Mouse (Mus musculus): Measurements from ENCODE around the gene Napb. TPM values are rescaled to one million over a fixed set of nuclear protein-coding genes. Genes with fewer than 3 reads are reported as not detected.
A peak's percentile ranks its signal among the peaks of the same experiment; 100 is the strongest.
"Not testable (repeated sequence)": the region's sequence is repeated elsewhere in the genome, so short reads cannot be mapped to it uniquely, and the experiment has no call there.

The Napb gene
- 0.62 TPM for polyA plus RNA-seq (2012; fragmentation: generic; extraction: Trizol)
- long read RNA-seq, experiment 1, full-length matches to known transcripts, result 1 of 3 reads
- long read RNA-seq, experiment 1, partial matches to known transcripts, result 0 of 3 reads
- long read RNA-seq, experiment 1, other reads (novel, unspliced or antisense), result 2 of 3 reads
- long read RNA-seq, experiment 2, full-length matches to known transcripts, result 6 of 9 reads
- long read RNA-seq, experiment 2, partial matches to known transcripts, result 0 of 9 reads
- long read RNA-seq, experiment 2, other reads (novel, unspliced or antisense), result 3 of 9 reads

DNA sequence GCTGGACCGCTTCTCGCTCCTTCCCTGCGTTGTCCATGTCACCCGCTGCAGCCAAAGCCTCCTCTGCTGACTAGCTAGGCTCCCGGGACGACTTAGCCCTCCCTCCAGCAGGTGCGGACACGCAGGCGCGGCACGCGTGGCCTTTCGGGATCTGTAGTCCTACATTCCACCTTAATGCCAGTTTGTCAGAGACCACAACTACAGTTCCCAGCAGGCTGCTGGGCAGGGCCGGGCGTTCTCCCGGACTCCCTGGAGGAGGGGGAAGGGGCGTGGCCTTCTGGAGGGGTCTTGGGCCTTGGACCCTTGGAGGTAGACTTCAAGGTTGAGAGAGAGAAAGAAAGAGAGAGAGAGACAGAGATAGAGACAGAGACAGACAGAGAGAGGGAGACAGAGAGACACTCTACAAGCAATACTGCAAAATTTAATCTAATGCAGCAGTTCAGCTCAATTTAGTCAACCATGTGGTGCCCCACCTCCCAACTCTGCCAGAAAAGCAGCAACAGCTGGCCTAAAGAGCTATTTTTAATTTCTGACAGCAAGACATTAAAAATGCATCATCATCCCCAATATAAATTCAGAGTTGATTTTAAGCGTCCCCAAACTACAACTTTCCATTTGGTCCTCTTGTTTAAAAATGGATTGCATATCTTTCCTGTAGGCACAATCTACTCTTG, at the start of gene Napb:
Gene Napb, minus strand, starts transcription at position 141 of the 674 bp plus-strand sequence.
- H3K27me3 ChIP-seq (ENCODE audit: control insufficient read depth, insufficient read depth, insufficient read length), result no peaks in the 10 kb centered on the region
- no peaks in the 10 kb centered on the region for H3K36me3 ChIP-seq (ENCODE audit: control insufficient read depth, insufficient read depth)
- no peaks in the 10 kb centered on the region for H3K79me2 ChIP-seq (ENCODE audit: control insufficient read depth, insufficient read depth)
- peak within 1 kb of the TSS; percentile 75 for H3ac ChIP-seq (ENCODE audit: control insufficient read depth, insufficient read length, low read depth)
- TF ChIP-seq CTCF (IDR thresholded peaks at IDR 0.05; ENCODE audit: control insufficient read depth, insufficient read depth, insufficient read length) (no peak), CEBPB (IDR thresholded peaks at IDR 0.05; ENCODE audit: low read depth) (no peak), USF1 (IDR thresholded peaks at IDR 0.05; ENCODE audit: low read depth) (no peak), MAX (IDR thresholded peaks at IDR 0.05) (no peak), MYOD1 (IDR thresholded peaks at IDR 0.05; ENCODE audit: control insufficient read depth, insufficient read length, low read depth) (peak; percentile 23)
- peak within 1 kb of the TSS; percentile 85 for H3K4me3 ChIP-seq (ENCODE audit: insufficient read depth, poor library complexity, severe bottlenecking)
- peaks cover 2% of the 10 kb centered on the region for H3K79me3 ChIP-seq (ENCODE audit: low read depth)

- Histone ChIP-seq H3ac (ENCODE audit: control insufficient read depth, insufficient read length, low read depth) (no peak within 1 kb of the TSS), H3K36me3 (ENCODE audit: control insufficient read depth, insufficient read depth) (no peaks in the 10 kb centered on the region), H3K4me3 (ENCODE audit: insufficient read depth, poor library complexity, severe bottlenecking) (no peak within 1 kb of the TSS), H3K79me2 (ENCODE audit: control insufficient read depth, insufficient read depth) (no peaks in the 10 kb centered on the region), H3K79me3 (ENCODE audit: low read depth) (no peaks in the 10 kb centered on the region), H3K27me3 (ENCODE audit: control insufficient read depth, insufficient read depth, insufficient read length) (no peaks in the 10 kb centered on the region)
- no peak for TF ChIP-seq MYOG (IDR thresholded peaks at IDR 0.05; ENCODE audit: control insufficient read depth, extremely low read depth, insufficient read length)
- no peak for TF ChIP-seq CTCF (IDR thresholded peaks at IDR 0.05; ENCODE audit: control insufficient read depth, insufficient read depth, insufficient read length)
- no peak for TF ChIP-seq CEBPB (IDR thresholded peaks at IDR 0.05; ENCODE audit: low read depth)
- TF ChIP-seq MYOD1 (IDR thresholded peaks at IDR 0.05; ENCODE audit: control insufficient read depth, insufficient read length, low read depth), result no peak
- TF ChIP-seq USF1 (IDR thresholded peaks at IDR 0.05; ENCODE audit: low read depth), result no peak
- no peak for TF ChIP-seq FOSL1 (IDR thresholded peaks at IDR 0.05; ENCODE audit: insufficient read depth, low read length, poor library complexity, severe bottlenecking)
Observed at GRCm38 (mm10) chr2:148781709-148782108, 49.4 kb upstream of the Napb start, which contains the start of gene 8030411F24Rik. Gene 8030411F24Rik, plus strand, starts transcription at chr2:148782009.

GRCm38 (mm10) chr2:148771397-148771796, 39.1 kb upstream of the Napb start, which contains the start of gene Cst11:
Gene Cst11, minus strand, starts transcription at chr2:148771497.
- H3K79me3 ChIP-seq (ENCODE audit: low read depth); H3K36me3 ChIP-seq (ENCODE audit: control insufficient read depth, insufficient read depth); H3ac ChIP-seq (ENCODE audit: control insufficient read depth, insufficient read length, low read depth); H3K4me3 ChIP-seq (ENCODE audit: insufficient read depth, poor library complexity, severe bottlenecking); H3K27me3 ChIP-seq (ENCODE audit: control insufficient read depth, insufficient read depth, insufficient read length); H3K79me2 ChIP-seq (ENCODE audit: control insufficient read depth, insufficient read depth): not testable (repeated sequence)

DNA sequence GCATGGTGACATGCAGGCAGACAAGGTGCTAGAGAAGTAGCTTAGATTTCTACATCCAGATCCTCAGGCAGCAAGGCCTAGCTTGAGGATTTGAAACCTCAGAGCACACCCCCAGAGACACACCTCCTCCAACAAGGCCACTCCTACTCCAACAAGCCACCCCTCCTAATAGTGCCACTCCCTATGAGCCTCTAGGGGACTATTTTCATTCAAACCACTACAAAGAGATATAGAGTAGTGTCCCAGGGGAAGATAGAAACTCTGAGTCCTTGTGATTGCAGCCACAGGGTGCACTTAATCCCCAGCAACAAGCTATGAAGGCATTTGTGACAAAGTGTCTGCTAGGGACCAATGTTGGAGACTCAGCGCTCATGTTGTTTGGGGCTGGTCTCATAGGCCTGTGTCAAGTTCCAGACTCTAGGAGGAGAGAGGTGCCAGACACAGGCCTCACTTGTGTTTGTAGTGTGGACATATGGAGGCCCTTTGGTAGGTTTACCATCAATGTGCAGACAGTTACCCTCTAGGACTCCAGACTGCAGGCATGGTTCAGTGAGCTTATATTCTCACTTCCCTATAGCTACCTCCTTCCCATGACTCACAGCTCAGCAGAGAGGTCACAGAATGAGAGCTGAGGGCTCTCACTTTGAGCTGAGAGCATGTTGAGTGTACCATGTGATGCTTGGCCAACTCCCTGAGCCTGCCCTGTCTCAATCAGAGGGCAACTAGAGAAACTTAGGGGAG, 31.6 kb upstream of the Napb start:
- Histone ChIP-seq H3K79me3 (ENCODE audit: low read depth) (no peaks in the 10 kb centered on the region), H3ac (ENCODE audit: control insufficient read depth, insufficient read length, low read depth) (no peak overlapping the region), H3K79me2 (ENCODE audit: control insufficient read depth, insufficient read depth) (no peaks in the 10 kb centered on the region), H3K4me3 (ENCODE audit: insufficient read depth, poor library complexity, severe bottlenecking) (no peak overlapping the region), H3K36me3 (ENCODE audit: control insufficient read depth, insufficient read depth) (no peaks in the 10 kb centered on the region), H3K27me3 (ENCODE audit: control insufficient read depth, insufficient read depth, insufficient read length) (no peaks in the 10 kb centered on the region)
- no peak for TF ChIP-seq USF1 (IDR thresholded peaks at IDR 0.05; ENCODE audit: low read depth)
- no peak for TF ChIP-seq MYOG (IDR thresholded peaks at IDR 0.05; ENCODE audit: control insufficient read depth, extremely low read depth, insufficient read length)
- no peak for TF ChIP-seq FOSL1 (IDR thresholded peaks at IDR 0.05; ENCODE audit: insufficient read depth, low read length, poor library complexity, severe bottlenecking)
- no peak for TF ChIP-seq CEBPB (IDR thresholded peaks at IDR 0.05; ENCODE audit: low read depth)
- TF ChIP-seq MAX (IDR thresholded peaks at IDR 0.05), result no peak
- no peak for TF ChIP-seq CTCF (IDR thresholded peaks at IDR 0.05; ENCODE audit: control insufficient read depth, insufficient read depth, insufficient read length)
- no peak for TF ChIP-seq MYOD1 (IDR thresholded peaks at IDR 0.05; ENCODE audit: control insufficient read depth, insufficient read length, low read depth)

DNA sequence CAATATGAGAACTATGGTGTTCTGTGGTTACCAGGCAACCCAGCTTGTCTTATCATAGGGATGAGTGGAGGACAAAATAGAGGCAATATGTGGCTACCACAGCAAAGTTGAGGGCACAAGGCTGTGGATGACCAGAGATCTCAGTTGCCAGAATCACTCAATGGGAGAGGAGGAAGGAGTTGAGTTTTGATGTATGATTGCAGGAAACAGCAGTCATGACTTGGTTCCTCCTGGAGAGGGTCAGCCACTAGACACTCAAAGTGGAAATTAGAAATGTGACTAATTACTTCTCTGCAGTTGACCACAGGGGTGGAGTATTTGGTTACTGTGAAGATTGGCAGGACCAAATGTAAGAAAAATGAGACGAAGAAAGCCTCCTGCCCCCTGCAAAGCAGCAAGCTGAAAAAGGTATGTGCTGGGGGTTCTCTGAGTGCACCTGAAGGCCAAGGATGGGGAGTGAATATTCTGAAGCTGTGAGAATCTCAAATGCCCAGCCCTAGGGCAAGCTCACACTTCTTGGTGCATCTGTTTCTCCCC, 22.1 kb upstream of the Napb start:
- H3K79me3 ChIP-seq (ENCODE audit: low read depth), result no peaks in the 10 kb centered on the region
- TF ChIP-seq MAX (IDR thresholded peaks at IDR 0.05) (no peak), MYOD1 (IDR thresholded peaks at IDR 0.05; ENCODE audit: control insufficient read depth, insufficient read length, low read depth) (peak; percentile 87)
- no peak overlapping the region for H3ac ChIP-seq (ENCODE audit: control insufficient read depth, insufficient read length, low read depth)
- no peaks in the 10 kb centered on the region for H3K36me3 ChIP-seq (ENCODE audit: control insufficient read depth, insufficient read depth)
- no peaks in the 10 kb centered on the region for H3K27me3 ChIP-seq (ENCODE audit: control insufficient read depth, insufficient read depth, insufficient read length)
- no peaks in the 10 kb centered on the region for H3K79me2 ChIP-seq (ENCODE audit: control insufficient read depth, insufficient read depth)
- no peak overlapping the region for H3K4me3 ChIP-seq (ENCODE audit: insufficient read depth, poor library complexity, severe bottlenecking)
